Mouse (Mus musculus): ENCODE measurements around the gene Dpf2. TPM values are rescaled to one million over a fixed set of nuclear protein-coding genes. Genes with fewer than 3 reads are reported as not detected.

Gene Dpf2
- total and polyA plus RNA-seq, 3 experiments = 25.0 to 115 (median 36.7) TPM

DNA sequence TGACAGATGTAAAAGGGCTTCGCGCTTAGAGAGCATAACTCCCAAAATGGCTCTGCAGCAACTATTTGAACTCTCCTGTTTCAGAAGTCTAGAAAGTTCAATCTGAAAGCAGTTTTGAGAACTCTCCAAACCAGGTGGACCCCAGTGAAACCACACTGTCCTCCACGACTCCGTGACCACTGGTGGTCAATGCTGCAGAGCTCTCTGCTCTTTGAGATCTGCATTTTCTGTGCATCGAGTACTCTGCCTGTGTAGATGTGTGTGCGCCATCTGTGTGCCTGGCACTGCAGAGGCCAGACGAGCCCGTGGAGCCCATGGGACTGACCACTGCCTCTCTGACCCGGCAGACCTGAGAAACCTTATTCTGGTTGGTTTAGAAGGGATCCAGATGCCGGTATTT, 42.1 kb upstream of the Dpf2 start:
- TF ChIP-seq CHD2 (IDR thresholded peaks at IDR 0.05; ENCODE audit: low read length) (no peak), RAD21 (IDR thresholded peaks at IDR 0.05; ENCODE audit: low read depth, low read length) (no peak)
- DNase-seq (ENCODE audit: extremely low read depth) = no peak
- dilution Hi-C loops (cut with MboI; ENCODE audit: extremely low pct_ligation_motif_present, extremely low pct_unique_long_range_greater_than_20kb, low sequenced_read_pairs) (no loop called here), in situ Hi-C loops (cut with MboI; ENCODE audit: low pct_ligation_motif_present, low pct_unique_long_range_greater_than_20kb, low sequenced_read_pairs) (no loop called here)
- Histone ChIP-seq H3K27ac (ENCODE audit: insufficient read depth, low read depth) (no peak overlapping the region), H3K4me1 (ENCODE audit: control insufficient read depth in 1 of 2, insufficient read depth in 2 of 2) (peaks cover 0 to 8% of the 10 kb centered on the region in 2 experiments; a peak in 1 of 4 replicates), H3K4me3 (replicated peaks in 1 of 3; ENCODE audit: low read depth in 2 of 3, low read length in 2 of 3, poor library complexity in 1 of 3) (no peak overlapping the region), H3K79me2 (replicated peaks; ENCODE audit: control insufficient read depth, extremely low read depth, insufficient read depth, poor library complexity, severe bottlenecking) (no peaks in the 10 kb centered on the region), H3K4me2 (ENCODE audit: insufficient read depth, low read depth, poor library complexity, severe bottlenecking) (no peak overlapping the region), H3K27me3 (replicated peaks) (no peaks in the 10 kb centered on the region), H3K9me3 (replicated peaks; ENCODE audit: low read length) (no peaks in the 10 kb centered on the region), H3K9ac (ENCODE audit: insufficient read depth, low read depth) (no peak overlapping the region), H3K36me3 (replicated peaks in 1 of 2; ENCODE audit: control insufficient read depth in 1 of 2, insufficient read depth in 1 of 2, low read length in 1 of 2) (peaks cover 78 to 94% of the 10 kb centered on the region in 2 experiments)

DNA sequence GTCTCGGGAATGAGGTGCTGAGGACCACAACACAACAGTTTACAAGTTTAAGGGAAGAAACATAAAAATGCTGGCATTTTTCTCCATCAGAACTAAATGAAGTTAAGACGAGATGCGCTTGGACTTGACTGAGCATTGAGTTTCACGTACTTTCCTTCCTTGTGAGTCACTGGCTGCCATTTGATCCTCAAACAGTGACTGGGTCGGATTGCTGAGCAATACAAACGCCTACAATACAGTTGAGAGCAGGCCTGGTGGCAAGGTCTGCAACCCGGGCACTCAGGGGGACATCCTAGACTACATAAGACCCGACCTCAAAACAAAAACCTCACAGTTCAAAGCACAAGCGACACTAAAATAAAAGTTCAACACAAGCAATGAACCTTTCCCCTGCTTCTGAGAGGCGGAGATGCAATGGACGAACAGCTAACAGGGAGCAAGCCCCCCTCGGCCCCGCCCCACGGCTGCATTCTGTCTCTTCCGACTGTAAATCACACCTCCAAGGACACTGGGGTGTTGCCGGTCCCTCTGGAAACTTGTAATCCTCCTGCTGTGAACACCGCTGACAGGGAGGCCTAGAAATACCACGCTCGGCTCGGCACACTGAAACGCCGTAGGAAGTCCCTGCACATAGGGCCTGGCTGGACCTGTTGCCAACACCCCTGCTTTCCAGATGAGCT, 41.4 kb upstream of the Dpf2 start:
- Histone ChIP-seq H3K4me2 (ENCODE audit: insufficient read depth, low read depth, poor library complexity, severe bottlenecking) (no peak overlapping the region), H3K9ac (ENCODE audit: insufficient read depth, low read depth) (no peak overlapping the region), H3K27ac (ENCODE audit: insufficient read depth, low read depth) (no peak overlapping the region), H3K79me2 (replicated peaks; ENCODE audit: control insufficient read depth, extremely low read depth, insufficient read depth, poor library complexity, severe bottlenecking) (no peaks in the 10 kb centered on the region), H3K4me1 (ENCODE audit: control insufficient read depth in 1 of 2, insufficient read depth in 2 of 2) (peaks cover 0 to 8% of the 10 kb centered on the region in 2 experiments; a peak in 1 of 4 replicates), H3K27me3 (replicated peaks) (no peaks in the 10 kb centered on the region), H3K4me3 (replicated peaks in 1 of 3; ENCODE audit: low read depth in 2 of 3, low read length in 2 of 3, poor library complexity in 1 of 3) (no peak overlapping the region), H3K36me3 (replicated peaks in 1 of 2; ENCODE audit: control insufficient read depth in 1 of 2, insufficient read depth in 1 of 2, low read length in 1 of 2) (peaks cover 80 to 98% of the 10 kb centered on the region in 2 experiments), H3K9me3 (replicated peaks; ENCODE audit: low read length) (no peaks in the 10 kb centered on the region)
- dilution Hi-C loops (cut with MboI; ENCODE audit: extremely low pct_ligation_motif_present, extremely low pct_unique_long_range_greater_than_20kb, low sequenced_read_pairs) (no loop called here), in situ Hi-C loops (cut with MboI; ENCODE audit: low pct_ligation_motif_present, low pct_unique_long_range_greater_than_20kb, low sequenced_read_pairs) (no loop called here)
- no peak for DNase-seq (ENCODE audit: extremely low read depth)
- no peak for TF ChIP-seq BHLHE40 (IDR thresholded peaks at IDR 0.05; ENCODE audit: low read depth, low read length)
- no peak for TF ChIP-seq MAFK (IDR thresholded peaks at IDR 0.05; ENCODE audit: insufficient replicate concordance, low read length)
- TF ChIP-seq RAD21 (IDR thresholded peaks at IDR 0.05; ENCODE audit: low read depth, low read length) = no peak
- TF ChIP-seq KAT2A (IDR thresholded peaks at IDR 0.05; ENCODE audit: insufficient replicate concordance, low read length) = no peak
- no peak for TF ChIP-seq SMC3 (IDR thresholded peaks at IDR 0.05; ENCODE audit: low read depth, low read length)
- no peak for TF ChIP-seq JUN (IDR thresholded peaks at IDR 0.05; ENCODE audit: insufficient read depth, low read depth, low read length)
- TF ChIP-seq MAZ (IDR thresholded peaks at IDR 0.05; ENCODE audit: low read depth, low read length) = no peak
- no peak for TF ChIP-seq NELFE (IDR thresholded peaks at IDR 0.05; ENCODE audit: low read depth, low read length)
- no peak for TF ChIP-seq ZNF384 (IDR thresholded peaks at IDR 0.05; ENCODE audit: low read depth, low read length)
- TF ChIP-seq ZKSCAN1 (IDR thresholded peaks at IDR 0.05; ENCODE audit: borderline replicate concordance, low read depth, low read length) = no peak
- no peak for TF ChIP-seq MYC (IDR thresholded peaks at IDR 0.05; ENCODE audit: low read depth, low read length)
- no peak for TF ChIP-seq E2F4 (IDR thresholded peaks at IDR 0.05; ENCODE audit: insufficient replicate concordance, low read depth, low read length)
- no peak for TF ChIP-seq CTCF (conservative IDR thresholded peaks at IDR 0.05 in 1 of 2, IDR thresholded peaks at IDR 0.05 in 1 of 2; ENCODE audit: low read depth in 2 of 2, low read length in 2 of 2)
- TF ChIP-seq MAX (IDR thresholded peaks at IDR 0.05; ENCODE audit: low read length) = no peak
- TF ChIP-seq USF1 (IDR thresholded peaks at IDR 0.05; ENCODE audit: low read depth, low read length) = no peak
- no peak for TF ChIP-seq MXI1 (IDR thresholded peaks at IDR 0.05; ENCODE audit: low read depth, low read length)
- no peak for TF ChIP-seq ELF1 (IDR thresholded peaks at IDR 0.05; ENCODE audit: low read depth, low read length)
- TF ChIP-seq TBP (conservative IDR thresholded peaks at IDR 0.05; ENCODE audit: low read depth, low read length) = no peak
- no peak for TF ChIP-seq SIN3A (IDR thresholded peaks at IDR 0.05; ENCODE audit: low read length)

Measured in CH12.LX (cell line).